Mouse (Mus musculus) heart, embryonic 12.5 days (tissue): ENCODE measurements around the gene Krr1. TPM values are rescaled to one million over a fixed set of nuclear protein-coding genes. Genes with fewer than 3 reads are reported as not detected.
"Not testable (repeated sequence)": the region's sequence is repeated elsewhere in the genome, so short reads cannot be mapped to it uniquely, and the experiment has no call there.

Experiments used
- ATAC-seq: fragments of 200-750 bp; cut with Nextera tagmentation; 2 replicates; pipeline ENCODE4 v1.8.0; 2017; ENCODE audit warnings: moderate TSS enrichment, moderate library complexity; ENCODE audit not compliant: insufficient number of reproducible peaks, low FRiP score
- H3K27ac ChIP-seq: fragments of 300-500 bp; sonication (generic); 2 replicates; pipeline ENCODE4 v1.5.1; 2016; ENCODE audit warnings: mild to moderate bottlenecking, moderate library complexity; ENCODE audit not compliant: poor library complexity, severe bottlenecking
- H3K27me3 ChIP-seq: fragments of 300-500 bp; sonication (generic); replicated peaks from 2 replicates; pipeline ENCODE4 v1.6.1; 2016; ENCODE audit warnings: mild to moderate bottlenecking, moderate library complexity
- H3K36me3 ChIP-seq: fragments of 300-500 bp; sonication (generic); 2 replicates; pipeline ENCODE4 v1.6.1; 2016; ENCODE audit warnings: mild to moderate bottlenecking, moderate library complexity
- H3K4me1 ChIP-seq: fragments of 300-500 bp; sonication (generic); replicated peaks from 2 replicates; pipeline ENCODE4 v1.6.1; 2016; ENCODE audit warnings: mild to moderate bottlenecking
- H3K4me2 ChIP-seq: fragments of 300-500 bp; sonication (generic); 2 replicates; pipeline ENCODE4 v1.6.1; 2016; ENCODE audit warnings: mild to moderate bottlenecking, moderate library complexity
- H3K4me3 ChIP-seq: fragments of 300-500 bp; sonication (generic); 2 replicates; pipeline ENCODE4 v1.5.1; 2016; ENCODE audit warnings: mild to moderate bottlenecking
- H3K9ac ChIP-seq: fragments of 300-500 bp; sonication (generic); 2 replicates; pipeline ENCODE4 v1.6.1; 2016; ENCODE audit warnings: mild to moderate bottlenecking, moderate library complexity
- H3K9me3 ChIP-seq: fragments of 300-500 bp; sonication (generic); replicated peaks from 2 replicates; pipeline ENCODE4 v1.6.1; 2016; ENCODE audit warnings: mild to moderate bottlenecking, moderate library complexity
- WGBS: fragments of 180-500 bp; shearing (Covaris S2); methylation state at CpG from one replicate; pipeline ENCODE4 v1.1.7; 2016; 5-methylcytosine and 5-hydroxymethylcytosine counted together
- polyA plus RNA-seq: library from polyadenylated mRNA; unstranded; fragments of >200 nt; fragmentation: Nextera tagmentation; extraction: Ambion mirVana; gene quantifications from 2 replicates; pipeline ENCODE4 v1.2.1, GENCODE M21; 2016

Gene Krr1
- polyA plus RNA-seq, 1 experiment from 2014 or later = 29.8 TPM

GRCm38 (mm10) chr10:112002544-112003215, 30.2 kb downstream of the Krr1 start, which contains the start of gene Glipr1:
TSS of gene Glipr1 (minus strand) at chr10:112002631.
- H3K4me1 ChIP-seq = 0 out of 2 replicates have a peak, but pooled peaks cover under 1% of the 10 kb centered on the region
- H3K36me3 ChIP-seq = no peaks in the 10 kb centered on the region
- no peak for ATAC-seq
- no peak within 1 kb of the TSS for H3K9ac ChIP-seq
- no peaks in the 10 kb centered on the region for H3K27me3 ChIP-seq
- 37% methylated on average over 9 of the region's 9 CpGs for WGBS
- no peak within 1 kb of the TSS for H3K4me3 ChIP-seq
- H3K4me2 ChIP-seq = no peak within 1 kb of the TSS
- H3K27ac ChIP-seq = no peak within 1 kb of the TSS
- H3K9me3 ChIP-seq = no peaks in the 10 kb centered on the region

GRCm38 (mm10) chr10:112009511-112009910, 37.0 kb downstream of the Krr1 start:
- H3K4me3 ChIP-seq, H3K9me3 ChIP-seq, H3K27ac ChIP-seq, H3K4me2 ChIP-seq, ATAC-seq, H3K4me1 ChIP-seq, H3K27me3 ChIP-seq, H3K36me3 ChIP-seq, H3K9ac ChIP-seq: not testable (repeated sequence)
- 69% methylated on average over 1 of the region's 1 CpGs for WGBS

DNA sequence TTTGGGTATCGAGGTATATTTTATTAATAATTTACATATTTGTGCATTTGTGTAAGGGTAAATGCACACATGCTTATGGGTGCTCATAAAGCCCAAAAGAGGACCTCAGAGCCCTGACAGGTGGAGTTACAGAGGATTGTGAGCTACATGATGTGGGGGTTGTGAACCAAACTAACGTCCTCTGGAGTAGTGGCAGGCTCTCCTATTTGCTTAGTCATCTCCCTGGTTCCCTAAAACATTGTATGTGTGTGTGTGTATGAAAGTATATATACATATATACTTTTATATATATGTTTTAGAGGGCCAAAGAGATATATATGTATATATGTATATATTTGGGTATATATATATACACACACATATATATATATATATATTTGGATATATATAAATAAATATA, 51.1 kb downstream of the Krr1 start:
- no peak overlapping the region for H3K4me2 ChIP-seq
- no peak overlapping the region for H3K4me3 ChIP-seq
- H3K36me3 ChIP-seq = no peaks in the 10 kb centered on the region
- no peaks in the 10 kb centered on the region for H3K4me1 ChIP-seq
- H3K9me3 ChIP-seq = no peaks in the 10 kb centered on the region
- no peak overlapping the region for H3K27ac ChIP-seq
- WGBS = 63% methylated on average over 2 of the region's 2 CpGs
- ATAC-seq = no peak
- H3K9ac ChIP-seq = no peak overlapping the region
- no peaks in the 10 kb centered on the region for H3K27me3 ChIP-seq

- WGBS = 83% methylated on average over 3 of the region's 3 CpGs
- H3K9ac ChIP-seq, H3K27me3 ChIP-seq, ATAC-seq, H3K36me3 ChIP-seq, H3K4me2 ChIP-seq, H3K4me1 ChIP-seq, H3K4me3 ChIP-seq, H3K9me3 ChIP-seq, H3K27ac ChIP-seq: not testable (repeated sequence)
These were observed 56.2 kb downstream of the Krr1 start for GRCm38 (mm10) chr10:112028689-112029088.

Other genes with a start within 250 kb of the Krr1 start
- 1.6 and 2.6 TPM in 2 replicates for gene Glipr1, start 30.0 kb downstream of the Krr1 start, polyA plus RNA-seq
- not detected in 2 replicates for gene Glipr1l1, start 87.5 kb downstream of the Krr1 start, polyA plus RNA-seq
- not detected in 2 replicates for gene Glipr1l2, start 110.7 kb downstream of the Krr1 start, polyA plus RNA-seq
- gene Glipr1l3, start 187.7 kb downstream of the Krr1 start, polyA plus RNA-seq = not detected in 2 replicates
- 0.19 and 0.21 TPM in 2 replicates for gene Caps2, start 191.0 kb downstream of the Krr1 start, polyA plus RNA-seq